Mouse (Mus musculus) gastrocnemius, postnatal 25 days (tissue): ENCODE results near the gene Brat1. TPM values are rescaled to one million over a fixed set of nuclear protein-coding genes. Genes with fewer than 3 reads are reported as not detected.
A peak's percentile ranks its signal among the peaks of the same experiment; 100 is the strongest.

Experiments
- DNase-seq: peaks from one replicate; pipeline ENCODE4 v3.0.0; 2022
- total RNA-seq, 2 experiments: library from RNA; stranded (reverse); gene quantifications; 1 replicate in 1 of 2; 2 replicates in 1 of 2; pipeline ENCODE4 v1.2.3; 2021

Gene Brat1
- total RNA-seq, 2 experiments from 2014 or later: 4.8 to 5.8 TPM

DNA sequence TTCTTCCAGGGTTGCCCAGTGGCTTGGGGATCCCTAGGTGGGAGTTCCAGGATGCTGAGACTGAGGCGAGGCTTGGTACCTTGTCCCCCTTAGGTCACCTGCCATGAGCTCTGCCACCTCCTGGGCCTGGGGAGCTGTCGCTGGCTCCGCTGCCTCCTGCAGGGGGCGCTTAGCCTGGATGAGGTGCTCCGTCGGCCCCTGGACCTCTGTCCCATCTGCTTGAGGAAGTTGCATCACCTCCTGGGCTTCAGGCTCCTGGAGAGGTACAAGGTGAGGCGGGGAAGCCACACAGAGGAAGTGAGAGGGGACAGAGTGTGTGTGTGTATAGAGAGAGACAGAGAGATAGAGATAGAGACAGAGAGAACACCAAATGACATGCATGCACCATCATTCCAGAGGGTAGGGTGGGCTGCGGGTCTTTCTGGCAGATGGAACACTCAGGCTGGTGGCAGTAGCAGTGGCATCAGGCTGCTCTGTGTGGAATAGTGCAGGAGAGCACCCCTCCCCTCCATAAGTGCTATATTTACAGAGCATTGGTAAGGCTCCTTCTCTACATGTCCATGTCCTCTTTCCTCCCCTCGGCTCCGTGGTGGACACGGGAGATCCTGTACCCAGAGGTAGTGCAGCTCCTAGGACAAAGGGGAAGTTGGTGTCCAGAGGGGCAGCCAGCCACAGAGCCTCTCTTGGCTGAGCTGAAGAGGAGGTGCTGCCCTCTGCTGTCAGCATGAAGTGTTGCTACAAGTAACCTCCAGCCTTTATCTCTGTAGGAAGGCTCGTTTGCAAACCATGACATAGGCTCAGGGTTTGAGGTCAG, 44.5 kb downstream of the Brat1 start:
- DNase-seq: peak; percentile 53

- DNase-seq: no peak
Measured at GRCm38 (mm10) chr5:140750925-140751324, 46.1 kb downstream of the Brat1 start.

GRCm38 (mm10) chr5:140752041-140752440, 47.2 kb downstream of the Brat1 start:
- no peak for DNase-seq

GRCm38 (mm10) chr5:140752639-140753038, 47.8 kb downstream of the Brat1 start:
- no peak for DNase-seq

GRCm38 (mm10) chr5:140753223-140753622, 48.4 kb downstream of the Brat1 start:
- no peak for DNase-seq

- DNase-seq: no peak
Measured at GRCm38 (mm10) chr5:140758864-140759263, 54.1 kb downstream of the Brat1 start.

GRCm38 (mm10) chr5:140762540-140762939, 57.7 kb downstream of the Brat1 start:
- no peak for DNase-seq

- no peak for DNase-seq
Measured at GRCm38 (mm10) chr5:140764921-140765613, 60.3 kb downstream of the Brat1 start.

DNA sequence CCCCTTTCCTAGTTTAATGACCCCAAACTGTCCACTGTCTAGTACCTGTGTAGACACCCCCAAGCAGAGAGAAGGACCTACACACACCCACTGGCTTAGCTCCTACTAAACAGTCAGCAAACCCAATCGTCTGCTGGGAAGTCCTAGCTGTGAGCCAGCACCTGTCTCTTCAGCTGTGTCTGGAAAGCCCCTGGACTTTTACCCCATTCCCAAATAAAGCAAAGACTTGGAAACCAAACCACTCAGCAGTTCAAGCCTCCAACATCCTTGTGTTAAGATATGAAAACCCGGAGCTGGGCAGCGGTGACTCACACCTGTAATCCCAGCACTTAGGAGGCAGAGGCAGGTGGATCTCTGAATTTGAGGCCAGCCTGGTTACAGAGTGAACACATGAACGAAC, 61.8 kb downstream of the Brat1 start:
- no peak for DNase-seq

GRCm38 (mm10) chr5:140767704-140768141, 62.9 kb downstream of the Brat1 start:
- DNase-seq: peak; percentile 72

DNA sequence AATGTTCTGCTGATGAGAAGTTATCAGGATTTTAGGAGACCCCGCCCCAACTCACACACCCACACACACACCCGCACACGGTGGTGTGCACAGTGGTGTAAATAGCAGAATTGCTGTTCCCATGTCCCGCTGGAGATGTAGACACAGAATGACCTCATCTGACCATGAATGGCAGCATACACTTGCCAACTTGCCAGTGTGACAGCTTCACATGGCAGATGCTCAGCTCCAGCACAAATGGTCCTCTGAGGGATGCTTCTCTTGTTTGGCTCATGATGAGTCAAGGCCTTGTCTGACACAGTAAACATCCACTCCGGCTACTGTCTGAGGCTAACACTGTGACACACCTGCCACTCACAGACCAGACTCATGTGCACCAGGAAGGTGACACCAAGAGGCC, 63.5 kb downstream of the Brat1 start:
- DNase-seq: peak; percentile 22

Other genes starting within 250 kb of the Brat1 start
- gene Chst12, start 199.5 kb upstream of the Brat1 start, total RNA-seq: 1 to 10 TPM; 4.6 to 5.9 TPM
- gene Grifin, start 139.9 kb upstream of the Brat1 start, total RNA-seq: not detected
- gene Lfng, start 97.7 kb upstream of the Brat1 start, total RNA-seq: 1 to 10 TPM; 2.7 to 5.5 TPM
- 1 to 10 TPM; 6.1 to 7.8 TPM for gene Ttyh3, start 56.0 kb upstream of the Brat1 start, total RNA-seq
- 1 to 10 TPM; 3.4 to 3.9 TPM for gene Iqce, start 2.6 kb upstream of the Brat1 start, total RNA-seq
- under 1 TPM in 1 of 2 experiments, not detected in 1; 0.29 TPM for gene Amz1, start 19.1 kb downstream of the Brat1 start, total RNA-seq
- 10 to 100 TPM; 26.2 to 27.7 TPM for gene Gna12, start 125.4 kb downstream of the Brat1 start, total RNA-seq